ENCODE assay signal across 19 mouse cellular contexts in the genomic region with DNA sequence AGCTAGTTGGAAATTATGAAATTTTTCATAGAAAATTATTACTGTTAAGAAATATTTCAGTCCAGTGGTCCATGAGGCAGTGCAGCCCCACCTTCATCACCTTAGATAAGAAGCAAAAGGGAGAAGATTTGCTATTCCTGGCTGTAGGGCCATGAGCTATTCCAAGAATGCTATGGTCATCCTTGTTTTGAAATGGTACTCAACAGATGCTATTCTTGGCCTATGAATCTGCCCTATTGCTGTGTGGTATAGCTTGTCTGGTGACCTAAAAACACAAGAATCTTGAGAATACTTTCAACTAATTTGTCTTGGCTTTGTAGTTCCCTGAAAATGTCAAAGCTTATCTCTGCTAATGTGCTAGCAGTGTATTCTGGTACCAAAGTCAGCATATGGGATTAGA.
"Had no signal": no experiment of that assay in that cellular context is flagged by ENCODE, and none has a peak within 500 bp of the region (broad histone marks: within the 10 kb centered on the region; RNA-seq: fewer than 3 reads in every experiment).

No protein-coding gene starts in this region.

- H3K9me3 ChIP-seq: limb, embryonic 10.5 days; limb, embryonic 13.5 days; liver, embryonic 12.5 days; liver, embryonic 15.5 days; lung, embryonic 15.5 days; megakaryocyte, embryonic 14.5 days; midbrain, embryonic 10.5 days; midbrain, embryonic 13.5 days had no signal

- H3K27ac ChIP-seq: layer of hippocampus, adult 2 months; limb, embryonic 10.5 days; limb, embryonic 13.5 days; liver, embryonic 12.5 days; liver, embryonic 15.5 days; lung, embryonic 15.5 days; midbrain, embryonic 10.5 days; midbrain, embryonic 13.5 days had no signal

- DNase-seq: kidney, postnatal 14 days; layer of hippocampus, adult 9-11 months; liver; lung, adult 18-20 months; lung, postnatal 10 days; lung, postnatal 36 days; thymus, adult 2 months; thymus, postnatal 14 days; thymus, postnatal 4 days had no signal

- H3K9ac ChIP-seq: limb, embryonic 13.5 days; liver, embryonic 12.5 days; liver, embryonic 15.5 days; lung, embryonic 15.5 days; midbrain, embryonic 13.5 days had no signal

- H3K4me1 ChIP-seq: limb, embryonic 10.5 days; limb, embryonic 13.5 days; liver, embryonic 12.5 days; liver, embryonic 15.5 days; lung, embryonic 15.5 days; midbrain, embryonic 10.5 days; midbrain, embryonic 13.5 days had no signal

- H3K36me3 ChIP-seq: limb, embryonic 10.5 days; limb, embryonic 13.5 days; liver, embryonic 12.5 days; liver, embryonic 15.5 days; lung, embryonic 15.5 days; midbrain, embryonic 10.5 days; midbrain, embryonic 13.5 days had no signal

- H3K27me3 ChIP-seq: liver, embryonic 12.5 days; liver, embryonic 15.5 days; lung, embryonic 15.5 days; midbrain, embryonic 13.5 days had no signal

- H3K4me2 ChIP-seq: limb, embryonic 13.5 days; liver, embryonic 12.5 days; liver, embryonic 15.5 days; lung, embryonic 15.5 days; midbrain, embryonic 13.5 days had no signal

- ATAC-seq: liver, embryonic 12.5 days; midbrain, embryonic 13.5 days; midbrain, embryonic 16.5 days had no signal

- H3K4me3 ChIP-seq: layer of hippocampus, adult 2 months; limb, embryonic 10.5 days; limb, embryonic 13.5 days; liver, embryonic 12.5 days; liver, embryonic 15.5 days; lung, embryonic 15.5 days; megakaryocyte, embryonic 14.5 days; midbrain, embryonic 10.5 days; midbrain, embryonic 13.5 days had no signal
